Mouse (Mus musculus) forebrain, embryonic 11.5 days (tissue): ENCODE measurements around the gene Lnpep. TPM values are rescaled to one million over a fixed set of nuclear protein-coding genes. Genes with fewer than 3 reads are reported as not detected.

Source experiments
- ATAC-seq: fragments of 200-750 bp; cut with Nextera tagmentation; replicated peaks from 2 replicates; pipeline ENCODE4 v1.8.0; 2017; ENCODE audit warnings: moderate TSS enrichment; ENCODE audit not compliant: low FRiP score
- DNase-seq: peaks from one replicate; pipeline ENCODE4 v3.0.0-alpha.2; 2017; ENCODE audit warnings: low spot score
- H3K27ac ChIP-seq: fragments of 300-500 bp; sonication (generic); 2 replicates; pipeline ENCODE4 v1.5.1; 2014; ENCODE audit warnings: low read depth, low read length
- H3K27me3 ChIP-seq: fragments of 300-500 bp; sonication (generic); 2 replicates; pipeline ENCODE4 v1.6.1; 2014; ENCODE audit warnings: mild to moderate bottlenecking, low read length, mixed read lengths; ENCODE audit not compliant: control insufficient read depth, insufficient read depth
- H3K36me3 ChIP-seq: fragments of 300-500 bp; sonication (generic); 2 replicates; pipeline ENCODE4 v1.6.1; 2014; ENCODE audit warnings: mild to moderate bottlenecking, low read length, moderate library complexity, mixed read lengths; ENCODE audit not compliant: control insufficient read depth, insufficient read depth
- H3K4me1 ChIP-seq: fragments of 300-500 bp; sonication (generic); replicated peaks from 2 replicates; pipeline ENCODE4 v1.6.1; 2014; ENCODE audit warnings: low read length, mixed read lengths; ENCODE audit not compliant: control insufficient read depth, insufficient read depth
- H3K4me2 ChIP-seq: fragments of 300-500 bp; sonication (generic); 2 replicates; pipeline ENCODE4 v1.6.1; 2014; ENCODE audit warnings: low read depth, mild to moderate bottlenecking, low read length, moderate library complexity, mixed read lengths; ENCODE audit not compliant: severe bottlenecking
- H3K4me3 ChIP-seq: fragments of 300-500 bp; sonication (generic); 2 replicates; pipeline ENCODE4 v1.5.1; 2014; ENCODE audit warnings: low read depth, low read length
- H3K9ac ChIP-seq: fragments of 300-500 bp; sonication (generic); 2 replicates; pipeline ENCODE4 v1.6.1; 2014; ENCODE audit warnings: low read length
- H3K9me3 ChIP-seq: fragments of 300-500 bp; sonication (generic); 2 replicates; pipeline ENCODE4 v1.6.1; 2016; ENCODE audit warnings: low read length, mixed read lengths; ENCODE audit not compliant: control insufficient read depth
- WGBS: fragments of 180-500 bp; shearing (Covaris S2); extraction: QIAGEN DNeasy Blood & Tissue Kit; methylation state at CpG from one replicate; pipeline ENCODE4 v1.1.7; 2014; 5-methylcytosine and 5-hydroxymethylcytosine counted together
- polyA plus RNA-seq: library from polyadenylated mRNA; unstranded; fragments of >200 nt; fragmentation: Nextera tagmentation; extraction: Ambion mirVana; gene quantifications from 2 replicates; pipeline ENCODE4 v1.2.1, GENCODE M21; 2014

The Lnpep gene
- polyA plus RNA-seq, 1 experiment from 2014 or later, result 8.5 TPM

DNA sequence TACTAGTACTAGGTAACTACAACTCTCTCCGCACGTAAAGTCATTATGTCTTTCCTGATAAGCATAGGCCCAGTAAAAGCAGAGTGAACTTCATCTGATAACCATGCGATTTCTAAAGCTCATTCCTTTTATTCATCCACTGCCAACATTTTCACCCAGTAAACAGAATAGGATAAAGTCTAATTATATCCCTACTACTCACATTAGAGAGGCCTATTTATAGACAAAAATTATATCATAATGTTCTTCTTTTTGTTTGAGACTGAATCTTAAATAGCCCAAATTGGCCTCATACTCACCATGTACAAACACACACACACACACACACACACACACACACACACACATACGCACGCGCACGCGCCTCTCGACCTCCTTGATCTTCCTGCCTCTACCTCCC is 48.5 kb downstream of the Lnpep start:
- H3K36me3 ChIP-seq, result no peaks in the 10 kb centered on the region
- 98% methylated on average over 9 of the region's 9 CpGs for WGBS
- ATAC-seq, result no peak

DNA sequence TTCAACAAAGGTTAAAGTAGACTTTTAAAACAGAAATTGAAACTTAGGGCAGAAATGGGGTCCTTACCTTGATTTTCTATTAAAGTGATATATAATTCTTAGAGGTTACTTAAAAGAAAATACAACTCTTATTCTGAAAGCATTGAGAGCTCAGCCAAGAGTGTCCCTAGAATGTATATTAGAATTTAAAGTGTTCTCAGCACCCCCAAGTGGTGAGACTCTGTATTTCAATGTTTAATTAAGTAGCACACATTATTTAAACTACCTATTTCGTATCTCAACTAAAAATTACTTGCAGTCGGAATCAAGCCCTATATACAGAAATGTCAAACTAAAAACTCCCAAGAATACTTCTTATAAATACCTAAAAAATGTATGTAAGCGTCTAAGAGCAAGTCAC is 57.8 kb downstream of the Lnpep start:
- Histone ChIP-seq H3K4me2 (no peak overlapping the region), H3K4me1 (no peaks in the 10 kb centered on the region), H3K9me3 (no peaks in the 10 kb centered on the region), H3K27ac (no peak overlapping the region), H3K36me3 (no peaks in the 10 kb centered on the region), H3K4me3 (no peak overlapping the region), H3K27me3 (no peaks in the 10 kb centered on the region), H3K9ac (no peak overlapping the region)
- WGBS, result 48% methylated on average over 3 of the region's 3 CpGs
- ATAC-seq, result peak; percentile 58; the same call in 1 of the 2 replicates
- no peak for DNase-seq

More for the DNA sequence above, 48.5 kb downstream of the Lnpep start:
- no peak for DNase-seq
- no peaks in the 10 kb centered on the region for H3K4me1 ChIP-seq
- no peak overlapping the region for H3K4me3 ChIP-seq
- no peak overlapping the region for H3K4me2 ChIP-seq
- no peaks in the 10 kb centered on the region for H3K27me3 ChIP-seq
- H3K27ac ChIP-seq, result no peak overlapping the region
- no peaks in the 10 kb centered on the region for H3K9me3 ChIP-seq
- H3K9ac ChIP-seq, result no peak overlapping the region

DNA sequence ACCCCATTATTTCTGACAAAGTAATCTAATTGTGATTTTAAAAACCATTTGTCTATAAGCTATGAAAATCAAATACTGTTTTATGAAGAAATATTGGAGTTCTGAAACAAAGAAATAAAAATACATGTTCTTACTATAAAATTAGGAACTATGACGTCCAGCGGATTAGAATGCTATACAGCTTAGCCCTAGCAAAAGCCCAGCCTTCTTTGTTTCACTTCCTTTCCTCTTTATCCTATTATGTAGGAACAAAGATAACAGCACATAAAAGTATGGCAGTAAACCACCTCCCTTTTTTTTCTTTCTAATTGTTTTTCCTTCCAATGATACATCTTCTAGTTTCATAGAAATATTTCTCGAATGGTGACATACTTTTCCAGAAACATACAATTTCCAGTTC is 75.9 kb downstream of the Lnpep start:
- ATAC-seq, result no peak
- WGBS, result 68% methylated on average over 3 of the region's 3 CpGs
- Histone ChIP-seq H3K4me1 (no peaks in the 10 kb centered on the region), H3K9ac (no peak overlapping the region), H3K4me3 (no peak overlapping the region), H3K9me3 (no peaks in the 10 kb centered on the region), H3K27me3 (no peaks in the 10 kb centered on the region), H3K27ac (no peak overlapping the region), H3K4me2 (no peak overlapping the region), H3K36me3 (no peaks in the 10 kb centered on the region)
- DNase-seq, result no peak

DNA sequence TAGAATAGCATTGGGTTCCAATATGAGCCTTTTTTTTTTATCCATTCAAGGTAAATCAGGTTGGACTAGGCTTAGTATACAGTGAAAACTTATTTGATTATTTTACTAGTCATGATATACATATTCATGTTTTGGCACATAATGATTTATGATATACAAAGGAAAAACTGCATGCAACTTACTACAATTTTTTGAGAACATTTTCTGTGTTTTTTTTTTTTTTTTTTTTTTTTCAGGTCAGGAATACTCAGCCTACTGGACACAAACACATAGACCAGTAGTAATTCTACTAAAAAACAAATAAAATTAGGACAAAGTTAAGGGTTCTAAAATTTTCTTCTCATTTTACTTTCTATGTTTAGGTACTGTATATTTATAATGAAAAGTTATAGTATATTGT is 93.5 kb downstream of the Lnpep start:
- ATAC-seq (no peak), DNase-seq (no peak)
- Histone ChIP-seq H3K4me2 (no peak overlapping the region), H3K27ac (no peak overlapping the region), H3K9ac (no peak overlapping the region), H3K36me3 (peaks cover 2% of the 10 kb centered on the region), H3K4me3 (no peak overlapping the region), H3K27me3 (no peaks in the 10 kb centered on the region), H3K4me1 (no peaks in the 10 kb centered on the region), H3K9me3 (no peaks in the 10 kb centered on the region)

DNA sequence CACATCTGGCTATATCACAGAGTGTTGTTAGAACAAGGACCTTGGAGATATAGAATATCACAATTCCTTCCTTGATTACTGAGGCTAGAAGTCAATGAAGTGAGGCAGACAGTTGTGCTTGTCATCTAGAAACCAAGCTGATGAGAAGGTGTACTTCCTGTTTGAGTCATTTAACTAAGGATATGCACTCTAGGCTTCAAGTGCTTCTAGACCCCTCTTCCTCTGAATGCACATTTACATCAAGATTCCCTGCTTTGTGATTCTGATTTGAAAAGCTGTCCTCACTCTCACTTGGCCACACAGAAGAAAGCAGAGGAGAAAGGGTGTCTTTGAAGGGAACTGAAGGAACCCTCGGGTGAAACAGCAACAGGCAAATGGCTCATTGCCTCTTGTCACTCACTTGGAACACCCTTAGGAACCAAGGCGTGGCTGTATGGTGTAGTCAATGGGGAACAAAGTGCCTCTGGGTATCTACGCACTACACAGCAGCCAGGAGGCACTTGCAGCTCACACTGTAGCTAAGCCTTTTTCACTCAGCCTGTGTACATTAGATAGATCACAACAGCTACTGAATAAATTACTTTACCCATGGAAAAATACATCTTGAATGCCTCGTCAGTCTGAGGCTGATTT is 108.3 kb downstream of the Lnpep start:
- no peaks in the 10 kb centered on the region for H3K4me1 ChIP-seq

DNA sequence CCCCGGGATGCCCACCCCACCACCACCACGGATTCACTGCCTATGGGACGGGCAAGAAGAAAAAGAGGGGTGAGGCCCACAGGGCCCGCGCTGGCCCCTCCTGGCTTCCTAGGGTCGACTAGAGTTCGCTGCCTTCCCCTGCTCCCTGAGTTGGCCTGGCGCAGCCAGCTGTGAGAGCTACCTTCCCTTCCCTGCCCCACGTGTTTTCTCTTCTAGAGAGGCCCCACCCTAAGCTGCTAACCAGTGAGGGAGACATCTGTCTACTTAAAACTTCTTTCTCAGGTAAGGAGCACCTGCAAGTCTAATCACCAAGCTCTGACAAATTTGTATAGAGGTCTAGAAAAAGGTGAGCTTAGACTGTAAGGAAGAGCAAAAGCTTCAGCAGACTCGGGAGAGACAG is 118.2 kb downstream of the Lnpep start:
- Histone ChIP-seq H3K27me3 (no peaks in the 10 kb centered on the region), H3K36me3 (no peaks in the 10 kb centered on the region), H3K27ac (no peak overlapping the region), H3K9me3 (no peaks in the 10 kb centered on the region), H3K4me3 (no peak overlapping the region), H3K4me1 (no peaks in the 10 kb centered on the region), H3K9ac (no peak overlapping the region), H3K4me2 (no peak overlapping the region)
- ATAC-seq, result no peak
- WGBS, result 93% methylated on average over 10 of the region's 10 CpGs
- DNase-seq, result no peak

More for the DNA sequence above, 108.3 kb downstream of the Lnpep start:
- no peaks in the 10 kb centered on the region for H3K27me3 ChIP-seq
- WGBS, result 84% methylated on average over 4 of the region's 4 CpGs
- no peak overlapping the region for H3K4me2 ChIP-seq
- no peaks in the 10 kb centered on the region for H3K36me3 ChIP-seq
- H3K9me3 ChIP-seq, result no peaks in the 10 kb centered on the region
- H3K4me3 ChIP-seq, result no peak overlapping the region
- ATAC-seq (no peak), DNase-seq (no peak)
- no peak overlapping the region for H3K9ac ChIP-seq
- no peak overlapping the region for H3K27ac ChIP-seq

DNA sequence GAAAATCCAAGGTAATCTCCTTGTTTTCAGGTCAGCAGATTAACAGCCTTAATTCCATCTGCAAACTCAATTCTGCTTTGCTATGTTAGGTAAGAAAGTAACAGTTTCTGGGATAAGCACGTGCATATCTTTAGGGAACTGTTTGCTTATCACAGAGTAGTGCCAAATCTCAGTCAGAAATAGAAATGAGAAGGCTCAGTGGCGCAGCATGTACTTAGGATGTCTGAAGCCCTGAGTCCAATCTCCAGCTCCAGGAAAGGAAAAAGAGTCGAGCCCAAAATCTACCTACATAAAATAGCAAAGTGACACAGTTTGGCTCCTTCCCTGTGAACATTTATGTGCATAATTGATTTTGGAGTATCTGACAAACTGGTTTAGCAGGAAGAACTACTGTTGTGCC is 125.6 kb downstream of the Lnpep start:
- WGBS, result 80% methylated on average over 3 of the region's 3 CpGs
- Histone ChIP-seq H3K36me3 (no peaks in the 10 kb centered on the region), H3K27ac (no peak overlapping the region), H3K4me1 (no peaks in the 10 kb centered on the region), H3K27me3 (no peaks in the 10 kb centered on the region), H3K9me3 (no peaks in the 10 kb centered on the region), H3K4me3 (no peak overlapping the region), H3K4me2 (no peak overlapping the region), H3K9ac (no peak overlapping the region)
- ATAC-seq (no peak), DNase-seq (no peak)

DNA sequence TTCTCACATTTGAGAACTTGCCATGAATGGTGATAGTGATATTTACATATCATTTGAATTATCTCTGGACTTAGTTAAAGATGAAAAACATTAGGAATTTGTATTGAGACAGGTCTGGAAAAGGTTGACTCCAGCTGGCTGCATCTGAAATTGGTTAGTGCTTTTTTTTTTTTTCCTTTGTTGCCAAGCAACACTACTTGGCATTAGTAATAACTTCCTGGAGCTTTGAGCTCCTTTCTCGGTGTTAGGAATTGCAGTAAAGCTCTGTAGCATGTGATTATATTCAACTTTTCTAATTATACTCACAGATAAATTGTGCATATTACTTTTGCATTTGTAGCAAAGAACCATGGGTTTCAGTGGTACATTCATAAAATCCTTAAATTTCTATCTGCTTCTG is 126.0 kb downstream of the Lnpep start:
- no peaks in the 10 kb centered on the region for H3K4me1 ChIP-seq
- no peak overlapping the region for H3K27ac ChIP-seq
- no peaks in the 10 kb centered on the region for H3K27me3 ChIP-seq
- no peaks in the 10 kb centered on the region for H3K9me3 ChIP-seq
- no peaks in the 10 kb centered on the region for H3K36me3 ChIP-seq
- ATAC-seq (no peak), DNase-seq (no peak)
- H3K4me3 ChIP-seq, result no peak overlapping the region
- whole genome bisulfite sequencing, result 42% methylated on average over 1 of the region's 1 CpGs
- H3K4me2 ChIP-seq, result no peak overlapping the region
- no peak overlapping the region for H3K9ac ChIP-seq

DNA sequence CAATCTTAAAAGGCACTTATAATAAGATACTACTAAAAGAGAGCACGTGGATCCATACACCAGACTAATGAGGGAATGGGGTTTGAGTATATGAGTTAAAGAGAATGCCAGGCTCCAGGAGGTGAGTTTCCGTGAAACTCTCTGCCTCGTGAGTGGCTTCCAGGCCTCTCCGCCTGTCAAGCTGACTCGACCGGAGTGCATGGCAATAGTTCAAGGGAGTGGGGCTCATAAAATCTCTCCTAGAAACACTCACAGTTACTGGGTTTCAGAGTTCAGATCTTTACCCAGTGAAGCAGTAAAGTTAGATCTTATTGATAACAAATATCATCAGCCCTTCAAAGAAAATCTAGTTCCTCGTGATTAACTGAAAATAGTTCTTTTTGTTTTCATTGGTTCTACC is 128.1 kb downstream of the Lnpep start:
- H3K36me3 ChIP-seq, result no peaks in the 10 kb centered on the region
- H3K9ac ChIP-seq, result no peak overlapping the region
- WGBS, result 93% methylated on average over 7 of the region's 7 CpGs
- no peak for ATAC-seq
- no peaks in the 10 kb centered on the region for H3K9me3 ChIP-seq
- H3K4me2 ChIP-seq, result no peak overlapping the region
- DNase-seq, result no peak
- no peak overlapping the region for H3K4me3 ChIP-seq
- H3K27me3 ChIP-seq, result no peaks in the 10 kb centered on the region
- H3K27ac ChIP-seq, result no peak overlapping the region
- H3K4me1 ChIP-seq, result no peaks in the 10 kb centered on the region
